Mouse (Mus musculus): ENCODE measurements around the gene Proser2.

Gene Proser2

DNA sequence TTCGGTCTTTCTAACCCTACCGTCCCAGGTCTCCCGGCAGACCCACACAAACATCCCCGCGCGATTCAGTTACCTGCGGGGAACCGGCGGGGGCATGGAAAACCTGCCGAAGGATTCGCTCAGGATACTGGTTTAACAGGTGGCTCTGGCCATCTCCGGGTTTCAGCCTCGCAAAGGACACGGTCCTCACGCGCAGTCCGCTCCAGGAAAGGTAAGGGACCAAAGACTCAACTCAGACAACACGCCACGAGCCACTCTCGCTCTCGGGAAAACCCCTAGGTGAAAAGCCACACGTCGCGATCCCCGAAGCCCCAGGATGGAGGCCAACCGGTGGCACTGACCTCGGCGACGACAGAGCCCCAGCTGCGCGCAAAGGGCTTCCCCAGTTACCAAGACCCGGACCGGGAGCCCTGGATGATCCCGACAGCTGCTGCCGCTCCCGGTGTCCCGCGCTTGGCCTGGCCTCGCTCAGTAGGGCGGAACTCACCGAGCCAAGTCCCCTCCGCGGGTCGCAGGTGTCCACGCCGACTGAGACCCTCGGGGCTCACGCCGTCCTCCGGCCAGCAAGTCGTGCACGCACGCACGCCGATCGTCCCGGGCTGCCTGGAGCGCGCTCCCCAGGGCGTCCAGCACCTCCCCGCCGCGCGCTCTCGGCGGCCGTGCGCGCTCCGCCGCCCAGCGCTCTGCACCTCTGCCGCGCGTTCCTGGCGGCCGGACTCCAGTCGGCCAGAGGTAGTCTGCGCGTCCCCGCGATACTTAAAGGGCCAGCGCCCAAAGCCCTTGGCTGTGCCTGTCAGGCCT lies at the start of gene Proser2:
TSS of gene Proser2 (minus strand) at position 657 of the 801 bp plus-strand sequence.
- peak; percentile 99 for DNase-seq

DNA sequence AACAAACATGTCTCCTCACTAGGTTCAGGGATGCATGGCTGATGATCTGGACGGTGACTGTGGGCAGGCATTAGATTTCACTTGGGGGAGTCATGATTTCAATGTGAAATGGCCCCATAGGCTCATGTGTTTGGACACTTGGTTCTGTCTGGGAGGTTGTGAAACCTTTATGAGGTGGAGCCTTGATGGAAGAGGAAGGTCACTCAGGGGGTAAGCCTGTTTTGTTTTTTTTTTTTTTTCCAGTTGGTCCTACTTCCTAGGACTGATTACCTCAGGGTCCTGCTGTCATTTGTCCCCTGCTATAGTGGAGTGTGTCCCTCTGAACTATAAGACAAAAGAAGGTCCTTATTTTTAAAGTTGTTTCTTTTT lies 49.7 kb upstream of the Proser2 start:
- DNase-seq: peak; percentile 44

DNA sequence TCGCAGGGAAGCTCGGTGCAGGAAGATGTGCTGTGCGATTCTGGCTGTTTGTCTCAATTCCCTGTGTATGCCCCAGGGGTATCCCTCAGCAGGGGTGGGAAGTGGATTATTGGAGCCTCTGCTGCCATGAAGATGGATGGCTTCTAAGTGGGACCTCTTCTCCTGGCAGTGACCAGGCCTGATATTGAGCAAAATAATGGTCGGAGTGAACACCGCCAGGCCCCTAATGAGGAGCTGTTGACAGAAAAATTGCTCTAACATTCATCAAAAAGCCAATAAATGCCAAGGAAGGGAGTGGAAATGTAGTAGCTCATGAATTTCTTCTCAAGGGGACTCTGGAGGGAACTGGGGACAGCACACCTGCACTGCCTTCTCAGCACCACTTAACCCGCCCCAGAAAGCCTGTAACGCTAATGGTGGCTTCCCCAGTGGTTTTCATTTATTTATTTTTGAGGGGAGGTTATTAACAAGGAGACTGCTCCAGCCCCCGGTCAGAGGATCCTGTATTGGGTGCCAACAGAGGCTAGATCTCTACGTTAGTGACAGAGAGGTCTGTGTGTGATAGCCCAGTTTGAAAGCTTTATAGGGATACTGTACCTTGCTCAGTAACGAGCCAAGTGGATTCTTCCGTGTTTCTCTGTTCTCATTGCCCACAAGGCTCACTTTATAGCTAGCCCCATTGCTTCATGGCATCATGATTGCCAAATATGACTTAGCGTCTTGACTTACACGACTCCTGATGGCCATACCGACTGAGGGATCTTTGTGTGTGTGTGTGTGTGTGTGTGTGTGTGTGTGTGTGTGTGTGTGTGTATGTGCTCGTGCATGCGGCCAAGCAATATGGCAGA lies 49.1 kb upstream of the Proser2 start:
- peak; percentile 78 for DNase-seq

DNA sequence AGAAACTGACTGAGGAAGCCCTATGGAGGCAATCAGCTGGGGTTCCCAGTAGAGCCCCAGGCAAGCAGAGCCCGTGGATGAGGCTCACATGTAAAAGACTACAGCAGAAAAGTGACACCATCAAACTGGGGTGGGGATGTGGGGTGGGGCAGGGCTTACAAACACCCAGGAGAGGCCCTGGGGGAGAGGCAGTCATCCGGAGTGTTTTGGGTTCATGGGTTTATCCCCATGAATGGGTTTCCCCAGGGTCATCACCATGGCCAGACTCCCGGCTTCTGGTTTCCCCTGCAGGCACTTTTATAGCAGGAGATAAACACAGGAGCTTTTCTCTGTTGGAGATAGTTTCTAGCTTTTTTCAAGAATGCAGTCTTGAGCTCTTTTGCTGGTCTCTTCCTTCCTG lies 43.0 kb upstream of the Proser2 start:
- peak; percentile 44 for DNase-seq

DNA sequence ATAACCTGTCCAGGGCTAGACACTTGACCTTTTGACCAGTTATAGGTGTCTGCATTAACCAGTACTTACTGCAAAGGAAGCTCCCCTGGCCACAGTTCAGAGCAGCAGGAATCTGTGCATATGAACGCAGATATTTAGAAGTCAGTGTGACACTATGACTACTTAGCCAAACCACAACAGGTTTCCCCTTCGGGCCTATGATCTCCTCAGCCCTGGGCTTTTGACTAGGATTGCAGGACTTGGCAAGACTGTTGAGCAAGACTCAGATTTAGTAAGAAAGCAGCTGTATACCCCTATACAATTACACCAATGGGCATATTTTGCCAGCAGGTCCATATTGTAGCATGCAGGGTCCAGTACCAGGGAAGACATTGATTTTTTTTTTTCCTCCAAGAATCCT lies 38.5 kb upstream of the Proser2 start:
- no peak for DNase-seq

DNA sequence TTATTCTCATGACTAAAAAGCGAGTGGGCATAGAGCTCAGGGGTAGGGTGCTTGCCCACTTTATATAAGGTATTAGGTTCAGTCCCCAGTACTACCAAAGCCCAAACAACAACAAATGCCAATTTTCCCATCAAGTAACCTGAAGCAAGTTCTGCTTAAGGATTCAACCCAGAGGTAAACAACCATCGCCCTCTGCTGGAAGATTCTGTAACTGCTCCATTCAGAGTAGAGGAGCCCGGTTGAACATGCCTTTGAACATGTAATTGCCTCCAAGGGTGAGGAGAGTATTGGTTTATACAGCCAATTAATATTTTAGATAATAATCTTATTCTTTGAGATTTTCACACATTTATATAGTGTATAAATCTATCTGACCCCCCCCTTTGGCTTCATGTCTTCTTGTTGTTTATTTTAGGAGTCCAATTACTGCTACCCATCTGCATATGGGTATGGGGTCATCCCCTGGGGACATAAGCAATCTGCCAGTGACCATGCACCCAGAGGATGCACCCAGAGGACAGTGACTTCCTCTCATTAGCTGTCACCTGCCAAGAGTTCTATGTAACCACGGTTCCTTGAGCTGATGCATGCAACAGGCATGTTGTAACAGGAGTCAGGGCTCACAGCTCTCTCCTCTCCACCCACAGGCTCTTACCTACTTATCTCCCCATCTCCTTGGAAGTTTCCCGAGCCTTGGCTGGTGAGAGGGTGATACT lies 38.0 kb upstream of the Proser2 start:
- DNase-seq: no peak

DNA sequence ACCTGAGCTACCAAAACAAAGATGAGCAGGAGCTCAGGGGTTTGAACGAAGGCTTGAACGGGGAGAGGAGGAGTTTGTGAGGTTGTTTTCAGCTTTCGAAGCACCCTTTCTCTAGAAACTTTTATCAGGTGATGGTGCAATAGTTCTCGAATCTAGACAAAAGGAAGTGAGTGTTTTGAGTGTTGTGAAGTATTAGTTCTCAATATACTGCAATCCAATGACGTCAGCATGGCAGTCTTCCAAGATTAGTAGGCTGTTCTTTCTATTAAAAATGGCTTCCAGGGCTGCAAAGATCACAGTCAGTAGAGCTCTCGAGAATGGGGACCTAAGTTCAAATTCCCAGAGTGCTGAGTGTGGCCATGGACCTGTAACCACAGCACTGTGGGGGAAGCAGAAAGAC lies 35.8 kb upstream of the Proser2 start:
- no peak for DNase-seq

DNA sequence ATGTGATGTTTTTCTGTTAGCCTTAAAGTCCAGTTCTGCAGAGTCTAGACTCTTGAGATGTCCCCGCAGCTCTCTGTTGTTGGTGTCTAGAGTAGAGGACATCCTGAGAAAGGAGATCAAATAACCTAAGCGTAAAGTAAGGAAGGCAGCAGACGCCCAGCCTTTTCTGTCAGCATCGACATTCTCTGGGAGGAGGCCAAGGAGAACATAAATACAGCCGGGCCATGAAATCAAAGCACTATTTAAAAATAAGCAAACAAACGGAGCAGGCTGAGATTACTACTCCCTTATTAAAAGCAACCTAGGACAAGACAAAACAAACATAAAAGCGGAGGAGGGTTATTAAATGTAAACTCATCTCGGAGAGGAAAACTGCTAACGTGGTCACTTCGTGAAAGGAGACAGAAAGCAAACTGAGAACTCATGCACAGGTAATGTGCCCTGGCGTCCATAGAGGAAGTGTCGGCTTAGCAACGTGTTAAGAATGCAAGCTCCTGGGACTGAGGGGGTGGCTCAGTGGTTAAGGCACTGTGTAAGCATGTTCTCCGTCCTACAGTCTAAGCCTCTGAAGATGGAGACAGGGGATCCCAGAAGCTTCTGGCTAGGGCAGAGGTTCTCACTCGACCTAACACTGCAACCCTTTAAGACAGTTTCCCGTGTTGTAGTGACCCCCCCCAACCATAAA lies 34.7 kb upstream of the Proser2 start:
- no peak for DNase-seq

DNA sequence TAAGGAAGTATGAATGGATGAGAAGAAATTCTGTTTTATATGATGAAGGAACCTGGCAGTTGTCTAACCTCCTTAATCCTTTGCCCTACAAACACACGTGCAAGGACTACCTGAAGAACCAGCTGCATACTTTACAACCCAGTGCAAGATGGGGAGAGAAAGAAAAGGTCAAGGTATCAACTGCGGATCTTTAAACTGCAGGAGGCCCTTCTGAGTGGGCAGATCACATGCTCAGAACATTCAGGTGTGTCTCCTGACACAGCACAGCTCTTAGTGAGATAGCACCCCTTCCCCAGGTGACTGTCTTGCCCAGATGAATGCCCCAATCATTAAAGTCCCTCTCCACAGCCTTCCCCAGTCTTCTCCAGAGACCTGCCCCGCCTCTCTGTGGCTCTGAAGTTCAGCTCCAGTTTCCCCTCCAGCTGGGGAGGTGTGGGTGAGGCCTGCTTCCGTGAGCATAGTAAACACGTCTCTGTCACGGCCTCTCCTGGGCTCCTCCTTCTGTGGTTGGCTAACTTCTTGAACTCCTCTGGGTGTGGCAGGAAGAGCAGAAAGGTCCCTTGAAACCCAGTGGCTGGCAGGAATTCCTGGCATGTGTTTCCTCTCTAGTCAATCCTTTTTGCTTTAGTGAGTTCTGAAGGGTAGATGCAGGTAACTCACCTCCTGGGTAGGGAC lies 32.5 kb upstream of the Proser2 start:
- DNase-seq: peak; percentile 93

DNA sequence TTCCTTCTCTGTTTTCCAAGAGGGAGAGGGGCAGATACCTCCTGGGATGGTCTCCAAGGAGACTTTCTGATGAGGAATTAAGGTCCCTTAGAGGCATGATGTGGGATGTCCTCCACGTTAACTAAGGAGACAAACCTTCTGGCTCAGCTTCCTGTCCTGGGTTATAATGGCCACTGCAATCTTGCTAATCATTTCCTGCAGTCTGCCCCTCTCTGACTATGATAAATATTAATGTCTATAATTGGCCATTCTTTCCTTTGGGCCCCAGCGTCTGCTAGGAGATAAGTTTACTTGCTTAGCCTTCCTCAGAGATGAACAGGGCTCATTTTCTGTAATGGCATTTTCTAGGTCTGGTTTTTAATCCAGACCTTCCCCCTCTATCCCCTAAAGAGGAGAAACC lies 29.7 kb upstream of the Proser2 start:
- peak; percentile 13 for DNase-seq

DNA sequence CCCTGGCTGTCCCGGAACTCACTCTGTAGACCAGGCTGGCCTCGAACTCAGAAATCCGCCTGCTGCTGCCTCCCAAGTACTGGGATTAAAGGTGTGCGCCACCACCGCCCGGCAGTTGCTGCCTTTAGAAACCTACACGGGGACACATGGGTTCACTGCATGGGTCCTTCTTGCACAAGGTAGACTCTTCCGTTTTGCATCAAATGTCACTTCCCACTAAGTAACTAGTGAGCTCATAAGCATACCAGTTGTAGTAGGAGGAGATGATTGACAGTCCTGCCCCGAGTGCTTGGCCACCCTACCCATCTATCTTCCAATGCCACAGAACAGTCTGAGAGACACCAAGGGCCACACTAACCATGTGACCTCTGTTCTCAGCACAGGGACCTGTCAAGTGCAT lies 29.2 kb upstream of the Proser2 start:
- DNase-seq: peak; percentile 41

DNA sequence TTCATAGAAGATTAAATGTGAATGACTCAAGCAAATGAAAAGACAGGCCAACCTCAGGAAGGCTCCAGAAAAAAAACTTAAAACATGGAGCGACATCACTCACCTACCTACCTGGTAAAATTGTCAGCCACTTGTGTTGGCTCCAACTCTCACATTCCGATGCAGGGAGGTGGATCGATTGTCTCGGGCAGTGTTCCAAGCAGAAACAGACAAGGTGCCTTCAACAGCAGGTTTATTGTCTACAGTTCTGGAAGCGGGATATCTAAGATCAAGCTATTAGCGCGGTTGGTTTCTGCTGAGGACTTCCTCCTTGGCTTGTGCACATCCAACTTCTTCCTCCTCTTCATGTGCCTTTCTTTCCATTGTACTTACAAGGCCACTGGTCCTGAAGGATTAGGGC lies 27.6 kb upstream of the Proser2 start:
- peak; percentile 36 for DNase-seq

DNA sequence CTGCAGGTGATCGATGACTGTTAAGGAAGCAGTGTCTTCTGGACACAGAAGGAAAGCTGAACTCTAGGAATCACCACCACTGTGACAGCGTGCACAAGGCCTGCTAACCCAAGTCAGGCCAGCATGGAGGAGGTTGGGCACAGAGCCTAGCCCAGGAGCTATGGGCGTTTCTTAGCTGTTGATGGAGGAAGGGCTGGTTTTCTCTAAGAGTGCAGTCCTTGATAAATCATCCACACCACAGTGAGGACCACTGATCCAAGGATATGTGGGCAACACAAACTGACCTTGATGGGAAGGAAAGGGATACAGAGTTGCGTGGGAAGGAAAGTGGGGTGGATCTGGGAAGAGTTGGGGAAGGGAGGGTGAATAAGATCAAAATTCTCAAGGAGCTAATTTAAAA lies 27.2 kb upstream of the Proser2 start:
- DNase-seq: peak; percentile 72

DNA sequence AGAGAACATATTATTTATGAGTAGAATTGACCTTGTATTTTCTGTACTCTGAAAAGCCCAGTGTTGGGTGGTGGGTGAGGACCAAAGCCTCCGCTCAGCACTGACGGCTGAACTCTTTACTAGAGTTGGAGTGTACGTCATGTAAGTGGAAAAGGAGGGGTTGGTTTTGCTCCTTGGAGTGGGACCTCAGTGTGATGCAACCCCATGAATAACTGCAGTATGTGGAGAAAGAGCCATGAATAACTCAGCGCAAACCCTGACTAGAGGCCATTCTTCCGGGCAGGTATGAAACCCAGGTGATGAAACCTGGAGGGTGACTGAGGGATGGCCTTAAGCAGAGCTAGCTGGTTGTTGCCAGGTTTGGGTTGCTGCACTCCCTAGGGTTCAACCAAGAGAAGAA lies 19.8 kb upstream of the Proser2 start:
- no peak for DNase-seq

DNA sequence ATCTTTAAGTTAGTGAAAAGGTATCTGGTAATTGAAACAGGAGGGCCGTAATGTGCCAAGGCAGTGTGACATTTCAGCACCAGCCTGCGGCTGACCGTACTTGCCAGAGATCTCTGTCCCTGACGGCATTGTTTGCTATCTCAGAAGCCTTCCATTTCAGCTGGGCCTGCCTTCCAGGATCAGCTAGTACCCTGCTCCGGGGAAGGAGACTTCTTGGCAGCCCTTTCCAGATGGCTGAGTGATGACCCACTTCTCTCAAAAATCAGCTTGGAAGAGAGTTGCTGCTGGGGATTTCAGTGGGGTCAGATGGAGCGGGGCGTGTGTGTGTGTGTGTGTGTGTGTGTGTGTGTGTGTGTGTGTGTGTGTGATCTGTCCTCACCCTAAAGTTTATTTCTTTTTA lies 16.9 kb upstream of the Proser2 start:
- no peak for DNase-seq

DNA sequence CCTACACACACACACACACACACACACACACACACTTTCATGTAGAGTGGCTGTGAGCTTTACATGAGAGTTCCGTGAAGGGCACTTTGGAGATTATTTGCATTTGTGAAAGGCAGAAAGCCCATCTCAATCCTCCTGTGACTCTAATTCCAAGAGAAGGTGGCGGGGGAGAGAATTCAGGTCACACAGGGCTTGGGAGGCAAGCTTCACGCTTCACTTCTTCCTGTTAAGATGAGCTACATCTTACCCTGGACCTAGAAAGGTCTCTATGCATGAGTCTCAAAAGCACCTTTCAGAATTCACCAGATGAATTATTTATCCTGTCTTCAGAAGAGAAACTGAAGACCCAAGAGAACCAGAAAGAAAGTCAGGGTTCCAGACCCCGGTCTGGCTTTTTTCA lies 16.2 kb upstream of the Proser2 start:
- DNase-seq: no peak

DNA sequence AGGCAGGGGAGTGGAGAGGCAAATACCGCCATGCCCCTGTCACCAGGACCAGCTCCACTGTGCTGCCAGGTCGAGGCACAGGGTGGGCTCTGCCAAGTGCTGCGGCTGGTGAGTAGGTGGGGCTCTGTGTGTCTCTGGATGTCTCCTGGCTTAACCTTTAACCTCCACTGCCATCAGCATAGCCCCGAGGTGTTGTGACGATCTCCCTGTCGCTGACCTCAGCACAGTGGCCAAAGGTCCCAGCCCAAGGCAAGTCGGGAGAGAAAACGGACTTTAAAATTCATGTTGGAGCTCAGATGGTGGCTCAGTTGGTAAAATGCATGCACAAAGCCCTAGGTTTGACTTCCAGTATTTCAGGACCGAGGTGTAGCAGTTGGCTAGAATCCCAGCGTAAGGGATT lies 15.6 kb upstream of the Proser2 start:
- no peak for DNase-seq

DNA sequence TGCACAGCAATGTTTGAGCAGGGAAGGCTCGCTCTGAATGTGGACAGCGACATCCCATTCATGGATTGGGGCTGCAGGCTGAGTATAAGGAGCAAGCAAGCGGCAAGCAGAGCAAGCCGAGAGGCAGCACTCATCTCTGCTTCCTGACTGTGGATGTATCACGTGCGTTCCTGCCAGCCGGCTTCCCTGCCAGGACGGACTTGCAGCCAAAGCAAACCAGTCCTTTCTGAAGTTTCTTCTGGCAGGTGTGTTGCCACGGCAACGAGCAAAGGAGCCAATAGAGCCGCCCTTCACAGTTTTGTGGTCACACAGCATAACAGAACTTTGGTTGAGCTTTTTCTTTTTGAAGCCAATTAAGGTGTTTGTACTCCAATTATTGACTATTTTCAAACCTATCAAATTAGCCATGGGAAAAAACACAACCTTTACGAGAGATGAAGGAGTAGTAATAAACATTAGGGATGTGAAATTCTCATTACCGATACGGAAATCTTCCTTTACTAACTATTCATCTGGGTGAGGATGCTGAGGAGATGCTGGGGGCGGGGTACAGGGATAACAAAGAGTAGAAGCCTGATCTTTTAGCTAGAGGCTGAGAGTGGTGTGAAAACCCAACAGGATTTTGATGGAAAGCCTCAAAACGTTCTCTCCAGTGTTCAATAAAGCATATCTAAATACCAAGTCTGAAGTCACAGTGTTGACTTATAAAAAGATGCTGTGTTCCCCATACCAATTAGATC lies 13.1 kb upstream of the Proser2 start:
- no peak for DNase-seq

DNA sequence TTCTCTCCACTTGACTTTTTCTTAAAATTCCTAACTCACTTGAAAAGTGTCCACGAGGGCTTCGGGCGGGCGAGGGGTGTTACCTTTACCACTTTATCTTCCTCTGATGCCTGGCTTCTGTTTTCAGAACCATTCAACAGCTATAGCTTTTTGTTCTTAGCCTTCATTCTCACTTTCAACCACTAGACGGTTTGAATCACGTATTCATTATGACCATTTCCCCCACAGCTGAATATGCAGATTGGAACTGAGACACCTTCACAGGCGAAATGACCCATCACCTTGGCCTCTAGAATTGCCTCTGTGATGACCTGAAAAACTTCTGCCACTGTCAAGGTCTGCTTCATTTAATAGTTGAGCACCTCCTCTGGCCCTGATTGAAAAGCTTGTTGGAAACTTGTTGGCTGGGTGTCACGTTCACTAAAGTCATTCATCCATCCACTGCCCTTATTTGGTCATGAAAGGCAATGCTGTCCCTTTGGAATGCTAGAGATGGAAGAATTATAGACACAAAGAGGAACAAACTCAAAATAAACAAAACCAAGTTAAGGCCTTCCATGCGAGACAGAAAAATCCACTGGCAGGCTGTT lies 10.7 kb upstream of the Proser2 start:
- DNase-seq: no peak

DNA sequence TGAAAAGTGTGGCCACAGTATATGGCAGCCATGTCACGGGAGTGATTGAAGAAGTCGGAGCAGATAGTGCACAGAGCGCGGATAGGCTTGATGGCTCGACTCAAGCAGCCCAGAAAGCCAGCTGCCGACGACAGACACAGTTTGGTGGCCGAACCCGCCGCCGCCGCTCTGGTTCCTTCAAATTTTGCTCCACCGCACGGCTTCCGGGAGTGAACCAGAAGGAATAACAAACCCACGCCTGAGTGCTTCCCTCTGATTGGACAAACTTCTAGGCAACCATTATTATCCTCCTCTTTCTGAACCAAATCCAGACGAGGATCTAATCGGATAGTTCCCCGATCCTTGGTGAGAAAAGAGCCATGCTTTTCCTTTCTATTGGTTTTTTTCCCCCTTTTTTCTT lies 3.9 kb upstream of the Proser2 start:
- no peak for DNase-seq

DNA sequence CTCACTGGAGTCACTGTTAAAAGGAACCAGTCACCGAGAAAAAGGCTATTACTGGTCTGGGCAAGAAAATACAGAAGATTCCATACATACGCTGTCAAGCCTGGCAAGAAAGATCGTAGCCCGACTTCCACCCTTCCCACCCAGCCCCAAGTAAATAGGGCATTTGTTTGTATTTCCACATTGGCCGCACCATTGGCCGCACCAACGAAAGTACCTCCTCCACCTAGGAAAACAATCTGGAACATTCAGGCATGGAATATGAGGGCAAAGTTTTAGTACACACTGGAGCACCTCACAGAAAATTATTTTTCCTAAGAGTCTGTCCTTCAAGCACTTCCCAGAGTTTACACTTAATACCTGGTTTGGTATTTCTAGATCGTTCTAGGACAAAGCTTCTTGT lies 1.1 kb downstream of the Proser2 start:
- no peak for DNase-seq
